Mouse (Mus musculus): Measurements from ENCODE around the gene Cldn10.

The Cldn10 gene

GRCm38 (mm10) chr14:118864905-118865304 is 77.2 kb downstream of the Cldn10 start:
- DNase-seq (ENCODE audit: low spot score): no peak

- DNase-seq (ENCODE audit: low spot score): no peak
Observed at GRCm38 (mm10) chr14:118866014-118866811, 78.5 kb downstream of the Cldn10 start.

GRCm38 (mm10) chr14:118867366-118867765 is 79.7 kb downstream of the Cldn10 start:
- DNase-seq (ENCODE audit: low spot score): no peak

- no peak for DNase-seq (ENCODE audit: low spot score)
Observed at GRCm38 (mm10) chr14:118868102-118868724, 80.5 kb downstream of the Cldn10 start.

- DNase-seq (ENCODE audit: low spot score): no peak
Observed at GRCm38 (mm10) chr14:118869712-118870111, 82.0 kb downstream of the Cldn10 start.

GRCm38 (mm10) chr14:118874126-118874525 is 86.4 kb downstream of the Cldn10 start:
- DNase-seq (ENCODE audit: low spot score): no peak

GRCm38 (mm10) chr14:118874786-118875415 is 87.2 kb downstream of the Cldn10 start:
- no peak for DNase-seq (ENCODE audit: low spot score)

GRCm38 (mm10) chr14:118878346-118878910 is 90.7 kb downstream of the Cldn10 start:
- DNase-seq (ENCODE audit: low spot score): no peak

GRCm38 (mm10) chr14:118880696-118881095 is 93.0 kb downstream of the Cldn10 start:
- DNase-seq (ENCODE audit: low spot score): no peak

GRCm38 (mm10) chr14:118883344-118884249 is 95.9 kb downstream of the Cldn10 start:
- no peak for DNase-seq (ENCODE audit: low spot score)

GRCm38 (mm10) chr14:118884250-118884556 is 96.5 kb downstream of the Cldn10 start:
- DNase-seq (ENCODE audit: low spot score): no peak

GRCm38 (mm10) chr14:118890101-118890500 is 102.4 kb downstream of the Cldn10 start:
- DNase-seq (ENCODE audit: low spot score): no peak

- DNase-seq (ENCODE audit: low spot score): no peak
Observed at GRCm38 (mm10) chr14:118895228-118895627, 107.5 kb downstream of the Cldn10 start.

- no peak for DNase-seq (ENCODE audit: low spot score)
Observed at GRCm38 (mm10) chr14:118895655-118896054, 107.9 kb downstream of the Cldn10 start.

- no peak for DNase-seq (ENCODE audit: low spot score)
Observed at GRCm38 (mm10) chr14:118899940-118900339, 112.2 kb downstream of the Cldn10 start.

GRCm38 (mm10) chr14:118900911-118901310 is 113.2 kb downstream of the Cldn10 start:
- no peak for DNase-seq (ENCODE audit: low spot score)

- no peak for DNase-seq (ENCODE audit: low spot score)
Observed at GRCm38 (mm10) chr14:118903397-118903796, 115.7 kb downstream of the Cldn10 start.

GRCm38 (mm10) chr14:118903867-118904562 is 116.3 kb downstream of the Cldn10 start:
- no peak for DNase-seq (ENCODE audit: low spot score)

GRCm38 (mm10) chr14:118907592-118907991 is 119.9 kb downstream of the Cldn10 start:
- no peak for DNase-seq (ENCODE audit: low spot score)

- DNase-seq (ENCODE audit: low spot score): no peak
Observed at GRCm38 (mm10) chr14:118909872-118910271, 122.2 kb downstream of the Cldn10 start.

Measured in testis, postnatal 10 days (tissue).